Mouse (Mus musculus) adrenal gland, postnatal 14 days (tissue): ENCODE results near the gene Irak3. TPM values are rescaled to one million over a fixed set of nuclear protein-coding genes. Genes with fewer than 3 reads are reported as not detected.
"Not testable (repeated sequence)": the region's sequence is repeated elsewhere in the genome, so short reads cannot be mapped to it uniquely, and the experiment has no call there.

ENCODE experiments used
- DNase-seq: peaks from one replicate; pipeline ENCODE4 v3.0.0; 2021; ENCODE audit warnings: mixed read lengths
- total RNA-seq: library from RNA; stranded (reverse); gene quantifications from 2 replicates; pipeline ENCODE4 v1.2.3, GENCODE M21; 2021

Irak3 gene
- total RNA-seq, 1 experiment from 2014 or later: 3.3 TPM

GRCm38 (mm10) chr10:120162840-120163239, 39.1 kb downstream of the Irak3 start:
- DNase-seq: no peak

GRCm38 (mm10) chr10:120160533-120160932, 41.4 kb downstream of the Irak3 start:
- DNase-seq: no peak

GRCm38 (mm10) chr10:120153911-120154310, 48.0 kb downstream of the Irak3 start:
- no peak for DNase-seq

GRCm38 (mm10) chr10:120151672-120152071, 50.3 kb downstream of the Irak3 start:
- no peak for DNase-seq

- DNase-seq: no peak
These were observed 60.9 kb downstream of the Irak3 start for GRCm38 (mm10) chr10:120140916-120141516.

GRCm38 (mm10) chr10:120140193-120140592, 61.7 kb downstream of the Irak3 start:
- no peak for DNase-seq

GRCm38 (mm10) chr10:120136020-120136562, 65.8 kb downstream of the Irak3 start:
- no peak for DNase-seq

- no peak for DNase-seq
These were observed 68.2 kb downstream of the Irak3 start for GRCm38 (mm10) chr10:120133697-120134096.

- DNase-seq: peak; percentile 54
These were observed 71.3 kb downstream of the Irak3 start for GRCm38 (mm10) chr10:120130621-120131020.

- no peak for DNase-seq
These were observed 73.2 kb downstream of the Irak3 start for GRCm38 (mm10) chr10:120128601-120129277.

- DNase-seq: no peak
These were observed 76.5 kb downstream of the Irak3 start for GRCm38 (mm10) chr10:120125465-120125857.

GRCm38 (mm10) chr10:120124801-120125464, 77.0 kb downstream of the Irak3 start:
- peak; percentile 91 for DNase-seq

GRCm38 (mm10) chr10:120123721-120124120, 78.2 kb downstream of the Irak3 start:
- DNase-seq: no peak

- no peak for DNase-seq
These were observed 86.7 kb downstream of the Irak3 start for GRCm38 (mm10) chr10:120115249-120115648.

- no peak for DNase-seq
These were observed 87.4 kb downstream of the Irak3 start for GRCm38 (mm10) chr10:120114493-120114892.

- DNase-seq: no peak
These were observed 88.0 kb downstream of the Irak3 start for GRCm38 (mm10) chr10:120113980-120114379.

GRCm38 (mm10) chr10:120113482-120113881, 88.4 kb downstream of the Irak3 start:
- DNase-seq: not testable (repeated sequence)

GRCm38 (mm10) chr10:120112507-120113396, 89.2 kb downstream of the Irak3 start, which contains the start of gene Helb:
Gene Helb, minus strand, starts transcription at chr10:120112987.
- peak; percentile 99 for DNase-seq

- DNase-seq: no peak
These were observed 90.1 kb downstream of the Irak3 start for GRCm38 (mm10) chr10:120111691-120112319.

GRCm38 (mm10) chr10:120100806-120101205, 101.1 kb downstream of the Irak3 start:
- DNase-seq: no peak

- DNase-seq: no peak
These were observed 104.4 kb downstream of the Irak3 start for GRCm38 (mm10) chr10:120097564-120097963.

GRCm38 (mm10) chr10:120095716-120096115, 106.2 kb downstream of the Irak3 start:
- no peak for DNase-seq
